Mouse (Mus musculus): Measurements from ENCODE around the gene Prss33.

GRCm38 (mm10) chr17:23806867-23807266, 29.0 kb downstream of the Prss33 start:
- no peak for TF ChIP-seq POLR2A (IDR thresholded peaks at IDR 0.05; ENCODE audit: borderline replicate concordance, insufficient read depth, low read length)
- TF ChIP-seq CTCF (IDR thresholded peaks at IDR 0.05; ENCODE audit: borderline replicate concordance, insufficient read depth, low read depth, low read length): peak; percentile 62
